Mouse (Mus musculus) cerebellum, adult 2 months (tissue): ENCODE results near the gene Thra.

Experiments
- CTCF ChIP-seq: fragments of 200-500 bp; IDR thresholded peaks from 2 replicates; pipeline ENCODE4 v1.5.1; 2011; ENCODE audit warnings: low read depth, mild to moderate bottlenecking, control low read depth, low read length, moderate library complexity, borderline replicate concordance; ENCODE audit not compliant: insufficient read depth
- POLR2A ChIP-seq: fragments of 200-500 bp; IDR thresholded peaks from 2 replicates; pipeline ENCODE4 v1.6.1; 2011; ENCODE audit warnings: low read length, control low read depth, borderline replicate concordance; ENCODE audit not compliant: insufficient read depth

DNA sequence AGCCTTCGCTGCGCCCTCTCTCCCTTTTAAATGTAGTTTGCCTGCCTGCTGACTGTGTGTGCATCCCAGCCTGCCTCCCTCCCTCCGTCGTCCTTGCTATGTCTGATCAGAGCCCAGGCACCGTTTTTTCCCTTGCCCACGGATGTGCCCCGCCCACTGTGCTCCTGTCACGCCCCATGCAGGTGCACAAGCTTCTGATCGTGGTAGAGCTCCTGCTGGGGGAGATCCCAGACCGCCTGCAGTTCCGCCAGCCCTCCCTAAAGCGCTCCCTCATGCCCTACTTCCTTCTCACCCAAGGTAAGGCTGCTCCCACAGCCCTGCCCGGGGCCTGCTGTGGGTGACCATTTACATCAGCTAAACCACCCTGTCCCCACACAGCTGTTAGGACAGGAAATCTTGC, 47.2 kb upstream of the Thra start:
- TF ChIP-seq POLR2A (no peak), CTCF (no peak)
